Mouse (Mus musculus): Measurements from ENCODE around the gene Mrc2.

Gene Mrc2

GRCm38 (mm10) chr11:105292124-105293071 is at the start of gene Mrc2:
TSS of gene Mrc2 (plus strand) at chr11:105292643.
- peak; percentile 44 to 66 for DNase-seq

GRCm38 (mm10) chr11:105246369-105246768 is 46.1 kb upstream of the Mrc2 start:
- no peak for DNase-seq

- no peak for DNase-seq
These were observed 45.7 kb upstream of the Mrc2 start for GRCm38 (mm10) chr11:105246785-105247184.

- DNase-seq, result no peak
These were observed 45.1 kb upstream of the Mrc2 start for GRCm38 (mm10) chr11:105247321-105247720.

- no peak for DNase-seq
These were observed 32.7 kb upstream of the Mrc2 start for GRCm38 (mm10) chr11:105259733-105260132.

GRCm38 (mm10) chr11:105261116-105261515 is 31.3 kb upstream of the Mrc2 start:
- DNase-seq, result no peak

- DNase-seq, result no peak
These were observed 30.7 kb upstream of the Mrc2 start for GRCm38 (mm10) chr11:105261601-105262351.

- DNase-seq, result no peak
These were observed 27.9 kb upstream of the Mrc2 start for GRCm38 (mm10) chr11:105264506-105264905.

- no peak for DNase-seq
These were observed 27.5 kb upstream of the Mrc2 start for GRCm38 (mm10) chr11:105264988-105265387.

GRCm38 (mm10) chr11:105270155-105270554 is 22.3 kb upstream of the Mrc2 start:
- DNase-seq, result peak; percentile 53 to 75

- DNase-seq, result peak in 1 of 2 experiments; percentile 12
These were observed 12.0 kb upstream of the Mrc2 start for GRCm38 (mm10) chr11:105280456-105280855.

- DNase-seq, result peak; percentile 23 to 30
These were observed 11.2 kb upstream of the Mrc2 start for GRCm38 (mm10) chr11:105281291-105281690.

- DNase-seq, result no peak
These were observed 10.5 kb upstream of the Mrc2 start for GRCm38 (mm10) chr11:105281763-105282459.

GRCm38 (mm10) chr11:105282460-105282859 is 10.0 kb upstream of the Mrc2 start:
- DNase-seq, result peak; percentile 23 to 29

GRCm38 (mm10) chr11:105283016-105283415 is 9.4 kb upstream of the Mrc2 start:
- no peak for DNase-seq

GRCm38 (mm10) chr11:105285720-105286119 is 6.7 kb upstream of the Mrc2 start:
- DNase-seq, result peak; percentile 35 to 42

GRCm38 (mm10) chr11:105289403-105289802 is 3.0 kb upstream of the Mrc2 start:
- no peak for DNase-seq

GRCm38 (mm10) chr11:105291681-105292123 is 741 bp upstream of the Mrc2 start:
- DNase-seq, result peak; percentile 30 to 34

- peak; percentile 31 to 63 for DNase-seq
These were observed 698 bp downstream of the Mrc2 start for GRCm38 (mm10) chr11:105293101-105293581.

- peak in 1 of 2 experiments; percentile 9 for DNase-seq
These were observed 1.6 kb downstream of the Mrc2 start for GRCm38 (mm10) chr11:105293901-105294494.

- DNase-seq, result no peak
These were observed 3.6 kb downstream of the Mrc2 start for GRCm38 (mm10) chr11:105296084-105296483.

GRCm38 (mm10) chr11:105310197-105310596 is 17.8 kb downstream of the Mrc2 start:
- DNase-seq, result no peak

All from kidney, postnatal 36 days (tissue).